Mouse (Mus musculus) midbrain, embryonic 10.5 days (tissue): ENCODE results near the gene Rufy3. TPM values are rescaled to one million over a fixed set of nuclear protein-coding genes. Genes with fewer than 3 reads are reported as not detected.

ENCODE experiments used
- DNase-seq: peaks from one replicate; pipeline ENCODE4 v3.0.0-alpha.2; 2017; ENCODE audit warnings: low spot score
- H3K27ac ChIP-seq: fragments of 300-500 bp; sonication (generic); replicated peaks from 2 replicates; pipeline ENCODE4 v1.5.1; 2016; ENCODE audit warnings: mild to moderate bottlenecking
- H3K27me3 ChIP-seq: fragments of 300-500 bp; sonication (generic); 2 replicates; pipeline ENCODE4 v1.6.1; 2016; ENCODE audit warnings: low read depth, mild to moderate bottlenecking; ENCODE audit not compliant: poor library complexity, severe bottlenecking
- H3K36me3 ChIP-seq: fragments of 300-500 bp; sonication (generic); 2 replicates; pipeline ENCODE4 v1.6.1; 2016; ENCODE audit warnings: mild to moderate bottlenecking, moderate library complexity
- H3K4me1 ChIP-seq: fragments of 300-500 bp; sonication (generic); 2 replicates; pipeline ENCODE4 v1.6.1; 2016
- H3K4me3 ChIP-seq: fragments of 300-500 bp; sonication (generic); 2 replicates; pipeline ENCODE4 v1.5.1; 2016; ENCODE audit warnings: mild to moderate bottlenecking, moderate library complexity
- H3K9me3 ChIP-seq: fragments of 300-500 bp; sonication (generic); replicated peaks from 2 replicates; pipeline ENCODE4 v1.6.1; 2016; ENCODE audit warnings: mild to moderate bottlenecking
- WGBS: fragments of 180-500 bp; shearing (Covaris S2); methylation state at CpG from one replicate; pipeline ENCODE4 v1.1.7; 2016; 5-methylcytosine and 5-hydroxymethylcytosine counted together
- polyA plus RNA-seq: library from polyadenylated mRNA; unstranded; fragments of >200 nt; fragmentation: Nextera tagmentation; extraction: Ambion mirVana; gene quantifications from 2 replicates; pipeline ENCODE4 v1.2.1, GENCODE M21; 2016

The Rufy3 gene
- polyA plus RNA-seq, 1 experiment from 2014 or later: 46.8 TPM

DNA sequence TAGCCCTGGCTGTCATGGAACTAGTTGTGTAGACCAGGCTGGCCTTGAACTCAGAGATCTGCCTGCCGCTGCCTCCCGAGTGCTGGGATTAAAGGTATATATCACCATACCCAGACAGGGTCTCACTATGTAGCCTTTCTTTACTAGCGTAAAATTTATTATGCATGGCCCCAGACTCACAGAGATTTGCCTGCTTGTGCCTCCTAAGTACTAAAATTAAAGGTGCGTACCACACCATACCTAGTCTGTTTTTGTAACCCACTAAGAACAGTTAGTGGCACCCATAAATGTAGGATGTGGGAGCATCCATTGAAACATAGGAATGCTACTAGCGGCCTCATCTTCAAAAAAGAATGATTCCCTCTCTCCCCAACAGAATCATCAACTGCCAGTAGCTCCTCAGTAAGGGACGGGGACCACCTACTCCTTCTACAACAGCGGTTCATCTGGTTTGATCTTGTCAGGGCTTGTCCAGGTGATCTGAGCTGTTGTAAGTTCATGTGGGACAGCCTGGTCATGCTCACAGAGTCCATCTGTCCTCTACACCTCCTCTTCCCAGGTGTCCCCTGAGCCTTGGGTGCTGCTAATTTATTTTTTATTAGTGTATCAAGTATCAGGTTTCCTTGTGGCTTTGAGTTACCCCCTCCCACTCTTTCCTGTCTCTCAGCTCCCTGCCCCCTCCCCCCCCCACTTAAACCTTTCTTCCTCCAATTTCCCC, 40.0 kb downstream of the Rufy3 start:
- DNase-seq: no peak
- no peak overlapping the region for H3K27ac ChIP-seq
- H3K27me3 ChIP-seq: no peaks in the 10 kb centered on the region
- no peak overlapping the region for H3K4me3 ChIP-seq
- 92% methylated on average over 7 of the region's 7 CpGs for WGBS
- H3K9me3 ChIP-seq: no peaks in the 10 kb centered on the region
- H3K4me1 ChIP-seq: no peaks in the 10 kb centered on the region
- H3K36me3 ChIP-seq: peaks cover 15% of the 10 kb centered on the region

DNA sequence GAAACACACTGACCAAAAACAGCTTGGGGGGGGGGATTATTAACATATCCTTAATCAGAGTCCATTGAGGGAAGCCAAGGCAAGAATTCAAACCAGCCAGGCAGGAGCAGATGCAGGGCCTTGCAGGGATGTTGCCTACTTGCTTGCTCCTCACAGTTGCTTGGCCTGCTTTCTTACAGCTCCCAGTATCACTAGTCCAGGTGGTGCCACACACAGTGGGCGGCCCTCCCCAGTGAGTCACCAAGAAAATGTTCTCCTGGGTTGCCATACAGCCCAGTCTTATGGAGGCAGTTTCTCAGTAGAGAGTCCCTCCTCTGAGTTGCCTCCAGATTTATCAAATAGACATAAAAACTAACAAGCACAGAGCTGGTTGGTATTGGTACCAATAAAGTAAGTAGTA, 49.3 kb downstream of the Rufy3 start:
- WGBS: 100% methylated on average over 1 of the region's 1 CpGs
- Histone ChIP-seq H3K4me3 (no peak overlapping the region), H3K4me1 (no peaks in the 10 kb centered on the region), H3K36me3 (peaks cover 67% of the 10 kb centered on the region), H3K27me3 (no peaks in the 10 kb centered on the region), H3K27ac (no peak overlapping the region), H3K9me3 (no peaks in the 10 kb centered on the region)
- no peak for DNase-seq

GRCm38 (mm10) chr5:88616988-88617387, 52.1 kb downstream of the Rufy3 start:
- no peaks in the 10 kb centered on the region for H3K27me3 ChIP-seq
- DNase-seq: no peak
- no peaks in the 10 kb centered on the region for H3K4me1 ChIP-seq
- 91% methylated on average over 4 of the region's 4 CpGs for WGBS
- H3K27ac ChIP-seq: no peak overlapping the region
- no peaks in the 10 kb centered on the region for H3K9me3 ChIP-seq
- peaks cover 88% of the 10 kb centered on the region for H3K36me3 ChIP-seq
- no peak overlapping the region for H3K4me3 ChIP-seq

- Histone ChIP-seq H3K9me3 (no peaks in the 10 kb centered on the region), H3K36me3 (peaks cover 63% of the 10 kb centered on the region), H3K27ac (no peak overlapping the region), H3K27me3 (no peaks in the 10 kb centered on the region), H3K4me3 (no peak overlapping the region), H3K4me1 (no peaks in the 10 kb centered on the region)
- no peak for DNase-seq
- 92% methylated on average over 4 of the region's 4 CpGs for WGBS
These were observed 62.7 kb downstream of the Rufy3 start for GRCm38 (mm10) chr5:88627545-88627944.

DNA sequence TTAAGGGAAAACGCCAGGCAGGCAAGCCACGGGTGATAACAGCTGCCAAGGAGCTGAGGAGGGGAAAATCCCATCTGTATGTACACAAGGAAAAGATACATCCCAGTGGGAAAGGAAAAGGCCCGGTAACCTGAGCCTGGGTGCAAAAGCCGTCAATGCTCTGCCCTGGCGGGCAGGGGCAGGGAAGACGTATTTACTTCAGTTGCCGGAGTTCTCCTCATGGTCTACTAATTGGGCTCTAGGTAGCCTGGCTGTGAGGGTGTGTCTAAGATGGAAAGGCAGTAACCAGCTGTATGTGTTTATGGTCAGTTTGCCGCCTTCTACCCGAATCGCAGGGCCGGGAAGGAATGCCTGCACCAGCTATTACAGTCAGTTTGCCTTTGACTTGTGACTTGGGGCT, 64.3 kb downstream of the Rufy3 start:
- Histone ChIP-seq H3K4me3 (no peak overlapping the region), H3K27me3 (no peaks in the 10 kb centered on the region), H3K27ac (no peak overlapping the region), H3K36me3 (peaks cover 77% of the 10 kb centered on the region), H3K4me1 (no peaks in the 10 kb centered on the region), H3K9me3 (no peaks in the 10 kb centered on the region)
- no peak for DNase-seq
- WGBS: 88% methylated on average over 11 of the region's 11 CpGs

DNA sequence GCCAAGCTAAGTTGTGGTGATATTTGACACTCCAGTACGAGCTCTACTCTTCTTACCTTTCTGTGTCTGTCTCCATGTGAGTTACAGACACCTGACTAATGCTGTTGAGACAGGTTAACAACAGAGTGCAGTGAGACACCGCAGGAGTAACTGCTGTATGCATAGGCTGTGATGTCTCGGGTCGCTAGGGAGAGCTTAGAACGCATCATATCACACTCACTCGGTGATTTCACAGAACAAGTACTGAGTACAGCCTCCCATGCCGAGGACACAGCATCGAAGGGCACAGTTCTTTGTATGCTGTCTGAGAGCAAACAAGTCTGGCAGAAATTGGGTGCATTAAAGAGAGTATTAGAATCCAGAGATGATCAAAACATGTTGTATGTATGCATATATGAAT, 65.1 kb downstream of the Rufy3 start:
- Histone ChIP-seq H3K9me3 (no peaks in the 10 kb centered on the region), H3K27me3 (no peaks in the 10 kb centered on the region), H3K4me3 (no peak overlapping the region), H3K4me1 (no peaks in the 10 kb centered on the region), H3K36me3 (peaks cover 84% of the 10 kb centered on the region), H3K27ac (no peak overlapping the region)
- 92% methylated on average over 8 of the region's 8 CpGs for WGBS
- DNase-seq: no peak

GRCm38 (mm10) chr5:88630883-88631282, 66.0 kb downstream of the Rufy3 start:
- Histone ChIP-seq H3K27me3 (no peaks in the 10 kb centered on the region), H3K4me3 (no peak overlapping the region), H3K27ac (no peak overlapping the region), H3K9me3 (no peaks in the 10 kb centered on the region), H3K36me3 (peaks cover 91% of the 10 kb centered on the region), H3K4me1 (no peaks in the 10 kb centered on the region)
- WGBS: 51% methylated on average over 3 of the region's 3 CpGs
- DNase-seq: no peak

DNA sequence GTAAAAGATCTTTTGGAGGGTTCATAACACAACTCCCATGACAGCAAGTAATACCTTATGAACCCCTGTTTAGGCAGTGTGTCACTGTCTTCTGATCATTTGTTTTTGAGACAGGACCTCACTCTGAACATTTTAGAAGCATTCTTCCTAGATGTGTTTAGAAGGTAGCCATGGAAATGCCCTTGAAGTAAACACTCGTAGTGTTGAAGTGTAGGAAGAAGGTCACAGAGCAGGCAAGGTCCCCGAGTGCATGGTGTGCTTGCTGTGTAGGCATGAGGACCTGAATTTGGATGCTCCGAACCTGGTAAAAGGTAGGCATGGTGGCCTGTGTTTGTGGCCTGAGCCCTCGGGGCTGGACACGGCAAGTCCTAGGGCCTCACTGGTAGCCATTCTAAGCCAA, 66.7 kb downstream of the Rufy3 start:
- Histone ChIP-seq H3K27me3 (no peaks in the 10 kb centered on the region), H3K27ac (no peak overlapping the region), H3K36me3 (peaks cover 90% of the 10 kb centered on the region), H3K4me3 (no peak overlapping the region), H3K4me1 (no peaks in the 10 kb centered on the region), H3K9me3 (no peaks in the 10 kb centered on the region)
- no peak for DNase-seq
- 91% methylated on average over 5 of the region's 5 CpGs for WGBS

GRCm38 (mm10) chr5:88632463-88632862, 67.6 kb downstream of the Rufy3 start:
- H3K27me3 ChIP-seq: no peaks in the 10 kb centered on the region
- H3K27ac ChIP-seq: no peak overlapping the region
- no peaks in the 10 kb centered on the region for H3K9me3 ChIP-seq
- no peak overlapping the region for H3K4me3 ChIP-seq
- 70% methylated on average over 9 of the region's 9 CpGs for WGBS
- H3K36me3 ChIP-seq: peaks cover 91% of the 10 kb centered on the region
- DNase-seq: no peak
- no peaks in the 10 kb centered on the region for H3K4me1 ChIP-seq

GRCm38 (mm10) chr5:88634076-88634475, 69.2 kb downstream of the Rufy3 start:
- peaks cover 90% of the 10 kb centered on the region for H3K36me3 ChIP-seq
- DNase-seq: no peak
- H3K9me3 ChIP-seq: no peaks in the 10 kb centered on the region
- H3K27ac ChIP-seq: no peak overlapping the region
- no peaks in the 10 kb centered on the region for H3K27me3 ChIP-seq
- no peak overlapping the region for H3K4me3 ChIP-seq
- H3K4me1 ChIP-seq: no peaks in the 10 kb centered on the region
- WGBS: 82% methylated on average over 5 of the region's 5 CpGs

DNA sequence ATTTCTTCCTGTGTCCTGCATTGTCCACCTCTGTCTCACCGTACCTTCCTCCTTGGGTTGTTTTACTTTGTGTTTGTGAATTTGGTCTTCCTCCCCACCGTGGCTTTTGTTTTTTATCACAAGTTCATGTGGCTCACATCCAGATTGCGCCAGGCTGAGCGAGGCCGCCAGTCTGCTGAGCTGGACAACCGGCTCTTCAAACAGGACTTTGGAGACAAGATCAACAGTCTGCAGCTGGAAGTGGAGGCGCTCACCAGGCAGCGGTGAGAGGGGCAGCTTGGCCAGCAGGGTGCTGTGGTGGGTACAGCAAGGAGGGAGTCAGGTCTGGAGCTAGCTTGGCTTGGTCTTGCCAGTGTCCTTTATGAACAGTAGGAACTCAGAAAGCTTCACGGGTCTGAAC, 77.9 kb downstream of the Rufy3 start:
- 88% methylated on average over 9 of the region's 9 CpGs for WGBS
- Histone ChIP-seq H3K36me3 (peaks cover 96% of the 10 kb centered on the region), H3K4me3 (no peak overlapping the region)

GRCm38 (mm10) chr5:88643491-88643890, 78.7 kb downstream of the Rufy3 start:
- H3K36me3 ChIP-seq: peaks cover 96% of the 10 kb centered on the region
- DNase-seq: no peak
- H3K9me3 ChIP-seq: no peaks in the 10 kb centered on the region
- H3K27ac ChIP-seq: no peak overlapping the region
- WGBS: 94% methylated on average over 9 of the region's 9 CpGs
- H3K4me1 ChIP-seq: no peaks in the 10 kb centered on the region
- no peaks in the 10 kb centered on the region for H3K27me3 ChIP-seq
- no peak overlapping the region for H3K4me3 ChIP-seq

More for the DNA sequence above, 77.9 kb downstream of the Rufy3 start:
- no peaks in the 10 kb centered on the region for H3K27me3 ChIP-seq
- no peaks in the 10 kb centered on the region for H3K4me1 ChIP-seq
- no peaks in the 10 kb centered on the region for H3K9me3 ChIP-seq
- no peak for DNase-seq
- no peak overlapping the region for H3K27ac ChIP-seq

- no peak for DNase-seq
- WGBS: 92% methylated on average over 2 of the region's 2 CpGs
- Histone ChIP-seq H3K27me3 (no peaks in the 10 kb centered on the region), H3K4me3 (no peak overlapping the region), H3K36me3 (peaks cover 96% of the 10 kb centered on the region), H3K4me1 (no peaks in the 10 kb centered on the region), H3K27ac (no peak overlapping the region), H3K9me3 (no peaks in the 10 kb centered on the region)
These were observed 80.1 kb downstream of the Rufy3 start for GRCm38 (mm10) chr5:88644901-88645300.

- peaks cover 98% of the 10 kb centered on the region for H3K36me3 ChIP-seq
- no peaks in the 10 kb centered on the region for H3K27me3 ChIP-seq
- 89% methylated on average over 5 of the region's 5 CpGs for WGBS
- no peak overlapping the region for H3K27ac ChIP-seq
- no peaks in the 10 kb centered on the region for H3K9me3 ChIP-seq
- H3K4me3 ChIP-seq: no peak overlapping the region
- DNase-seq: no peak
- no peaks in the 10 kb centered on the region for H3K4me1 ChIP-seq
These were observed 80.6 kb downstream of the Rufy3 start for GRCm38 (mm10) chr5:88645405-88645804.
